Mouse (Mus musculus) heart, embryonic 12.5 days (tissue): Measurements from ENCODE around the gene Acoxl. TPM values are rescaled to one million over a fixed set of nuclear protein-coding genes. Genes with fewer than 3 reads are reported as not detected.

Experiments used
- ATAC-seq: fragments of 200-750 bp; cut with Nextera tagmentation; 2 replicates; pipeline ENCODE4 v1.8.0; 2017; ENCODE audit warnings: moderate TSS enrichment, moderate library complexity; ENCODE audit not compliant: insufficient number of reproducible peaks, low FRiP score
- H3K27ac ChIP-seq: fragments of 300-500 bp; sonication (generic); 2 replicates; pipeline ENCODE4 v1.5.1; 2016; ENCODE audit warnings: mild to moderate bottlenecking, moderate library complexity; ENCODE audit not compliant: poor library complexity, severe bottlenecking
- H3K27me3 ChIP-seq: fragments of 300-500 bp; sonication (generic); replicated peaks from 2 replicates; pipeline ENCODE4 v1.6.1; 2016; ENCODE audit warnings: mild to moderate bottlenecking, moderate library complexity
- H3K36me3 ChIP-seq: fragments of 300-500 bp; sonication (generic); 2 replicates; pipeline ENCODE4 v1.6.1; 2016; ENCODE audit warnings: mild to moderate bottlenecking, moderate library complexity
- H3K4me1 ChIP-seq: fragments of 300-500 bp; sonication (generic); replicated peaks from 2 replicates; pipeline ENCODE4 v1.6.1; 2016; ENCODE audit warnings: mild to moderate bottlenecking
- H3K4me2 ChIP-seq: fragments of 300-500 bp; sonication (generic); 2 replicates; pipeline ENCODE4 v1.6.1; 2016; ENCODE audit warnings: mild to moderate bottlenecking, moderate library complexity
- H3K4me3 ChIP-seq: fragments of 300-500 bp; sonication (generic); 2 replicates; pipeline ENCODE4 v1.5.1; 2016; ENCODE audit warnings: mild to moderate bottlenecking
- H3K9ac ChIP-seq: fragments of 300-500 bp; sonication (generic); 2 replicates; pipeline ENCODE4 v1.6.1; 2016; ENCODE audit warnings: mild to moderate bottlenecking, moderate library complexity
- H3K9me3 ChIP-seq: fragments of 300-500 bp; sonication (generic); replicated peaks from 2 replicates; pipeline ENCODE4 v1.6.1; 2016; ENCODE audit warnings: mild to moderate bottlenecking, moderate library complexity
- WGBS: fragments of 180-500 bp; shearing (Covaris S2); methylation state at CpG from one replicate; pipeline ENCODE4 v1.1.7; 2016; 5-methylcytosine and 5-hydroxymethylcytosine counted together
- polyA plus RNA-seq: library from polyadenylated mRNA; unstranded; fragments of >200 nt; fragmentation: Nextera tagmentation; extraction: Ambion mirVana; gene quantifications from 2 replicates; pipeline ENCODE4 v1.2.1, GENCODE M21; 2016

The Acoxl gene
- polyA plus RNA-seq, result 0.19 and 0.32 TPM in 2 replicates

DNA sequence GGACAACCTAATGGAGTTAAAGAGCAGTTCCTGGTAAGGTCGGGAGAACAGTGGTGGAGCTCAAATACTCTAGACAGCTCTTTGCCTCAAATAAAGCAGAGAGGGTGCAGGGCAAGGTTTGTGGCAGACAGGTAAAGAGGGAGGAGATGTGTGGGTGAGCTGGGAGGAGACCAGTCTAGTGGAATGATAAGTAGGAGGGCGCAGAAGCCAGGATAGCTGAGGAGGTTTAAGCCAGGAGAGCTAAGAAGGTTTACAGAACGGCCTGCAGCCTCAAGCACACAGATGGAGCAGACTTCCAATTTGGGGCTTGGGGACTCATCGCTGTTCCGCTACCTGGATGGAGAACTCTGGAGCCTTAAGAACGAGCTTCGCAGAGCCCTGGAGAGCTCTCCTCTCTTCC, at the start of gene Acoxl:
Acoxl (plus strand) TSS at position 301 of the 400 bp plus-strand sequence.
- H3K4me1 ChIP-seq, result 0 out of 2 replicates have a peak, but pooled peaks cover 5% of the 10 kb centered on the region
- no peaks in the 10 kb centered on the region for H3K9me3 ChIP-seq
- no peak within 1 kb of the TSS for H3K4me3 ChIP-seq
- 57% methylated on average over 7 of the region's 7 CpGs for WGBS
- H3K9ac ChIP-seq, result no peak within 1 kb of the TSS
- H3K27me3 ChIP-seq, result peaks cover 66% of the 10 kb centered on the region
- peak within 1 kb of the TSS; percentile 31; the same call in 1 of the 2 replicates for H3K4me2 ChIP-seq
- ATAC-seq, result no peak
- no peaks in the 10 kb centered on the region for H3K36me3 ChIP-seq
- H3K27ac ChIP-seq, result no peak within 1 kb of the TSS

DNA sequence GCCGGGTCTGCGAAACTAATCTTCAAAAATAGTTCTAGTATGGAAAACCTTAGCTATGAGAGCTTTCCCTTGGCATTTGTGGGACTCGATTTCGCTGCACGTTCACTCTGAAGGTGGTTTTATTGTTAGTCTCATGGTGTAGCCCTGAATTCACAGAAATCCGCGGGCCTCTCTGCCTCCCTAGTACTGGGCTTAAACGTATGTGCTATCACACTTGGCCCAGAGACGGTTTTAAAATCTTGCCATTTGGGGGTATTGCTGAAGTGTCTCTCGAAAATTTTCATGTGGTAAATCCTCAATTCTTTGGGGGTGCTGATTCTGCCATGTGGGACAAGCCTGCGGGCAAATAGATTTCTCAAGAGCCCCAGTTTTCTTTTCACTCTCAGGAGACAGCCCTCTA, 49.5 kb upstream of the Acoxl start:
- Histone ChIP-seq H3K9me3 (no peaks in the 10 kb centered on the region), H3K4me3 (peak overlapping the region; percentile 66), H3K4me2 (peak overlapping the region; percentile 74), H3K27me3 (no peaks in the 10 kb centered on the region), H3K36me3 (no peaks in the 10 kb centered on the region), H3K9ac (peak overlapping the region; percentile 74), H3K27ac (no peak overlapping the region), H3K4me1 (peaks cover 11% of the 10 kb centered on the region)
- ATAC-seq, result no peak; the same call in 1 of the 2 replicates
- 6% methylated on average over 11 of the region's 11 CpGs for WGBS

DNA sequence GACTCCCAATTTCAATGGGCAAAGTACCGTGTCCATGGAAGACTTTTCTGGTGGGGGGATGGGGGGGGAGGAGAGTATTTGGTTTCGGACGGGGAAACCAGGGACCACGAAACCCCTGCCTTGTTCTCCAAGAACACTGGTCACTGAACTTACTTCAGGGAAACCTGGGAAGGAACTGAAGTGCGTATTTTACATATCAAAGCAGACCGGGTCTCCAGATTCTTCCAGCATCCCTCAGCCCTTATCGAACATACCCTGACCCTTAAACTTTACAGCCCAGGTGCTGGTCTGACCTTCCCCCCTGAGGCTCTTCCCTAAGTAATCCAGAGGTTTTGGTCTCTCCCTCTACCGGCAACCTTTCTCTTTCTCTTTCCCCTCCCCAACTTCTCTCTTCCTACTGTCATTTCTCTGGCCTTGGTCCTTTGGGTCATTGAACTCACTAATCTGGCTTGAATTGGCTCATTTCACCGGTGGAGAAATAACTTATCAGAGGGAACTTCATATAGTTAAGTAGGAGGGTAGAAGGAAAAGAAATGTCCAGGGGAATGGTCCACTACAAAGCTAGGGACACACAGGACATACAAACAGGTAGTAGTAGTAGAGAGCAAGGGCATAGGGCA, 48.9 kb upstream of the Acoxl start:
- Histone ChIP-seq H3K27me3 (no peaks in the 10 kb centered on the region), H3K36me3 (no peaks in the 10 kb centered on the region), H3K9me3 (no peaks in the 10 kb centered on the region), H3K4me1 (peaks cover 11% of the 10 kb centered on the region), H3K27ac (no peak overlapping the region), H3K9ac (peak overlapping the region; percentile 74; the same call in 1 of the 2 replicates), H3K4me2 (peak overlapping the region; percentile 74), H3K4me3 (peak overlapping the region; percentile 66; the same call in 1 of the 2 replicates)
- WGBS, result 33% methylated on average over 9 of the region's 9 CpGs
- ATAC-seq, result no peak

DNA sequence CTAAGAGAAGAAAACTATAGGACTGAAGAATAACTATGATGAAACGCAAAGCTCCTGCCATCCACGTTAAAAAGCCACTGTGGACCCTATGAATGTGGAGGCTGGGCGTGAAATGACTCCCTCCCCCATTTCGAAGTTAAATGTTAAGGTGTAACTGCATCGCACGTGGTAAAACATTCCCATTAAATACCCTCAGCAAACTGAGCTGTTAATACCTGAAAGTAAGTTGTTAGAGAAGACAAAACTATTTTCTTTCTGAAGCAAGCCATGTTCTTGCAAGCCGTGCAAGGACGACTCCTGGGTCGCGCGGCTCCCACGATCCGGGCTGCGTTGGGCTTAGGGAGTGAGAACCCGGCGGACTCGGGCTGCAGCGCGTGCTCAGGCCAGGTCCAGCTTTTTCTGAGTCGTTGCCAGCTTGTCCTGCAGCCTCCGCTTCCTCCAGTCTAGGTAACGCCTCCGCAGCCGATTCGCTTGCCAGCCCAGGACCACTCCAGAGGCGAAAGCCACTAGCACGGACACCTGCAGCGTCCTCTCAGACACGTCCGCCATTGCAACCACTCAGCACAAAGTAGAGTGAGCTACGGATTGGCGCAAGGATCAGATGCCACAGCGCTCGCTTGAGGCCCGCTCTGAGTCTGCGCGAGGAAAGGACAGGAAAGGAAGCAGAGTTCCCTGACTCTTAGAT, 46.6 kb upstream of the Acoxl start, which contains the start of gene Mtln:
Mtln (minus strand) TSS at position 570 of the 685 bp plus-strand sequence.
- H3K36me3 ChIP-seq, result no peaks in the 10 kb centered on the region
- peak within 1 kb of the TSS; percentile 82 for H3K9ac ChIP-seq
- H3K27ac ChIP-seq, result peak within 1 kb of the TSS; percentile 89
- H3K4me2 ChIP-seq, result peak within 1 kb of the TSS; percentile 74
- peak; percentile 94 for ATAC-seq
- H3K4me3 ChIP-seq, result peak within 1 kb of the TSS; percentile 75
- 3% methylated on average over 37 of the region's 37 CpGs for WGBS
- H3K27me3 ChIP-seq, result no peaks in the 10 kb centered on the region
- peaks cover 11% of the 10 kb centered on the region for H3K4me1 ChIP-seq
- no peaks in the 10 kb centered on the region for H3K9me3 ChIP-seq

DNA sequence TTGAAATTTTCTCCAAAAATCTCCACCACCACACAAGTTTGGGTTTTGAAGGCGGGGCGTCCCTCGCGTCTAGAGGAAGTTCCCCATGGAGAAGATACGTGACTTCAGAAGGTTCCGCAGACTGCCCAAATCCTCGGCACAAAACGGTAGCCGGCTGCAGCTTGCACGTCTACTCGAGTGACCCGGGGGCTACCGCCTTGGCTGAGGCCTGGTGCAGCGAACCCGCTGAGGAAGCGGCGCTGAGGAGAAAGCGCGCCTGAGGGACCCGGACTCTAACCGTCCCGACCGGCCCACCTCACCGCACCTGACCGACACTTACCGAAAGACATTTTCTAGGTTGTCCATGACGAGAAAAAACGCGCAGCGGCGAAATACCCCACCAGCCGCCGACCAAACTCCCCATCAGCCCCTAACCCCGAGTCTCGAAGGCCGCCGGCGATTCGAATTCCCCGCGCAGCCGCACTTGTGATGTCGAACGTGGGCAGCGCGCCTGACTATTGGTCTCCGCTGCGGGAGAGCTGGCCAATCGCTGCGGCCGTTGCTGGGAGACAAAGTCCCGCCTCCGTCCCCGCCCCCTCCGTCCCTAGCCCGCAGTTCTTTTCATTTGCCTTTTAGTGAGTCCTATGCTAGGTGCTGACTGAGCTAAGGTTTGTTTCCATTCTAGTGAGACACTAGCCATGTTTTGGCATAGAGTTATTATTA, 7.1 kb upstream of the Acoxl start, which contains the start of gene Bub1:
Bub1 (minus strand) TSS at position 465 of the 702 bp plus-strand sequence.
- Histone ChIP-seq H3K4me1 (peaks cover 5% of the 10 kb centered on the region; the same call in 1 of the 2 replicates), H3K27ac (peak within 1 kb of the TSS; percentile 28; the same call in 1 of the 2 replicates), H3K9ac (peak within 1 kb of the TSS; percentile 83), H3K9me3 (no peaks in the 10 kb centered on the region), H3K36me3 (peaks cover 5% of the 10 kb centered on the region; the same call in 1 of the 2 replicates), H3K4me3 (peak within 1 kb of the TSS; percentile 87), H3K27me3 (peaks cover 14% of the 10 kb centered on the region; the same call in 1 of the 2 replicates), H3K4me2 (peak within 1 kb of the TSS; percentile 89)
- peak; percentile 98 for ATAC-seq
- under 1% methylated on average over 56 of the region's 56 CpGs for WGBS

DNA sequence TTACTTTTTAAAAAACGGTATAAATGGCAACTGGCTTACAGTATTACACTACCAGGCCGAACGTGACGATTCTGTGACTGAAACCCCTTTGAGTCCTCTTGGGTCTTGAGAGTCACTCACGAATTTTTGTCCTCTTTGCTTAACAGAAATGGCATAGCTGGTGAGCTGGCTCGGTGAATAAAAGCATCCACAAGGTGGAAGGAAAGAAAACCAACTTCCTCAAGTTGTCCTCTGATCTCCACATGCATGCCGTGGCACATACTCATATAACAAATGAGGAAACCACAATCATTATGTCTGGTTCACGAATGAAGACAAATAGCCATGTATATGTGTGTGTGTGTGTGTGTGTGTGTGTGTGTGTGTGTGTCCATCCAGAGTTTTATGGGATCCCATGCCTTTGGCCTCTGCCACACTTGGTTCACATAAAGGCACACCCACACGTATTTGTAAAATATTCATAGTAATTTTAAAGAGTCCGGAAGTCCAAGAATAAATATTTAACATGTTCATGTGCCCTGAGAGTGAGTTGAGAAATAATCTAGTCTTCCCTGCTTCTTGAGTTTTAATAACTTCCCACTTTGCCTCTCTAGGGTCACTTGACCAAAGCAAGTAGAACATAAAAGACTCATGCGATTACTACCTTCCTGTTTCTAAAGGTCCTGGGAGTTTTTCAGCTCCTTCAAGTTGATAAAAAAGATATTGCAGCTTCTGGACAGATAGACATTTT, 6.4 kb upstream of the Acoxl start:
- 42% methylated on average over 11 of the region's 11 CpGs for WGBS

DNA sequence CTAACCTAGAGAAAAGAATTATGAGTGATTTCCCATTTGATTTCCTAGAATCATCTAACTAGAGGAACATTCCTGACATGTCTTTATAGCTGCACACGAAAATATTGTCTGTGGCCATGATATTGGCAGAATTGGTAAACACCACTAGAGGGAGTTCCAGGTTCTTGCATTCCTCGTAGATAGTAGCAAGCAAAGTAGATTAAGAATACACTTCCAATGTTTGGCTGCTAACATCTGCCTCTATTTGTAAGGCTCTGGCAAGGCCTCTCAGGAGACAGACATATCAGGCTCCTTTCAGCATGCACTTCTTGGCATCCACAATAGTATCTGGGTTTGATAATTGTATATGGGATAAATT, 5.9 kb upstream of the Acoxl start:
- peaks cover 24% of the 10 kb centered on the region for H3K27me3 ChIP-seq
- no peaks in the 10 kb centered on the region for H3K36me3 ChIP-seq
- no peak overlapping the region for H3K27ac ChIP-seq
- H3K9me3 ChIP-seq, result no peaks in the 10 kb centered on the region
- 19% methylated on average over 2 of the region's 2 CpGs for WGBS
- H3K4me3 ChIP-seq, result no peak overlapping the region
- H3K4me1 ChIP-seq, result peaks cover 5% of the 10 kb centered on the region; the same call in 1 of the 2 replicates
- H3K9ac ChIP-seq, result no peak overlapping the region
- H3K4me2 ChIP-seq, result no peak overlapping the region
- no peak for ATAC-seq

More for the DNA sequence above, 6.4 kb upstream of the Acoxl start:
- Histone ChIP-seq H3K27ac (no peak overlapping the region), H3K4me1 (peaks cover 5% of the 10 kb centered on the region; the same call in 1 of the 2 replicates), H3K36me3 (peaks cover under 1% of the 10 kb centered on the region; the same call in 1 of the 2 replicates), H3K4me2 (peak overlapping the region; percentile 89), H3K9me3 (no peaks in the 10 kb centered on the region), H3K9ac (peak overlapping the region; percentile 33; the same call in 1 of the 2 replicates), H3K27me3 (peaks cover 19% of the 10 kb centered on the region), H3K4me3 (peak overlapping the region; percentile 87)
- ATAC-seq, result no peak; the same call in 1 of the 2 replicates

DNA sequence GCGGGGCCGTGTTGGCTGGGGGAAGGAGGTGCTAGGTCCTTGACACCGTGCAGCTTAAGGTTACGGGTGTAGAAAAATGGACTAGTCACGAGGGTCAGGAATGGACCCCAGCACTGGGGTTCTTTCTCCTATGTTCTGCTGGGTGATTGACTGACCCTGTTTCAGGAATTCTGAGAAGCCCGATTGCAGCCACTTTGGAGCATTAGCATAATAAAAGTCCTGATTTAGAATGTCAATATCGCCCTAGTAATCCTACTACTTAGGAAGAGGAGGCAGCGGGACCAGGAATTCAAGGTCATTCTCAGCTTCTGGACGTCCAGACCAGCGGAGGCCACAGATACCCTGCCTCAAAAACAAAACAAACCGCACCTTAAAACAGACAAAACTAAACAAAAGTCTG, 749 bp downstream of the Acoxl start:
- H3K9me3 ChIP-seq, result no peaks in the 10 kb centered on the region
- H3K36me3 ChIP-seq, result no peaks in the 10 kb centered on the region
- WGBS, result 17% methylated on average over 11 of the region's 11 CpGs
- H3K4me1 ChIP-seq, result 0 out of 2 replicates have a peak, but pooled peaks cover 5% of the 10 kb centered on the region
- ATAC-seq, result no peak
- H3K27me3 ChIP-seq, result peaks cover 59% of the 10 kb centered on the region
- no peak overlapping the region for H3K9ac ChIP-seq
- H3K4me3 ChIP-seq, result no peak overlapping the region
- peak overlapping the region; percentile 31; the same call in 1 of the 2 replicates for H3K4me2 ChIP-seq
- no peak overlapping the region for H3K27ac ChIP-seq

DNA sequence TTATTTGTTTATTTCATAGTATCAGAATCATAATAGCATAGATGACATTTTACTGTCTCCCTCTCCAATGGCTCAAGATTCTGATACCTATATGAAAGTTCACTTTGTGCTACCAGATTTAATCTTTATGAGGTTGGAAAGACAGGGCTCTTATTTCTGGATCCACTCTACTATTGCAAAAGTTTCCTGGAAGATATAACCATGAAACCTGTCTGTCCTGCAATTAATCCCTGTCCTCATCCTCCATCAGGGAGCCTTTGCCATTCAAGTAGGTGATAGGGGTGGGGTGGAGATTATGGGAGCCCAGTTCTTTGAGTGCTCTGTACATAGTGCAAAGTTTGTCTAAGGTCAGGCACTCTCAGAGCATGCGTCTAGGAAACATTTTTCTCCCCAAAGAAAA, 2.7 kb downstream of the Acoxl start:
- WGBS, result 78% methylated on average over 1 of the region's 1 CpGs
- Histone ChIP-seq H3K4me1 (0 out of 2 replicates have a peak, but pooled peaks cover 5% of the 10 kb centered on the region), H3K4me3 (no peak overlapping the region), H3K9ac (no peak overlapping the region), H3K27ac (no peak overlapping the region), H3K4me2 (no peak overlapping the region), H3K36me3 (no peaks in the 10 kb centered on the region), H3K27me3 (peaks cover 57% of the 10 kb centered on the region), H3K9me3 (no peaks in the 10 kb centered on the region)
- ATAC-seq, result no peak

DNA sequence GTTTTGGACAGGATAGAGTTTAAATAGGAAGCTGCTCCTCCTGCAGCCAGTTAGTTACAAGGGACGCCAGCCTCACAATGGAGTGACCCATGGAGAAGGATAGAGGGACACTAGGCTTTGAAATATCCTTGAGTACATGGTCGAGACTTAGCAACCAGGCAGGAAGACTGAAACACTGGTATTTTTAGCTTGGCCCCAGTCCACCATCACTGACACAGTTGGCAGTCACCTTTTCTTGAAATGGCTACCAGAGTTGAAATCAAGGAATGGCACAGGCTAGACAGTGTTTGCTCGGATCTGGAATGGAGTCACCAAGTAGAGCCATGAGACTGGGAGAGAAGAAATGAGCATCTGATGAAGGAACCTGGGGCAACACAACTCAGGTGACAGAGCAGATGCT, 3.7 kb downstream of the Acoxl start:
- no peak overlapping the region for H3K4me3 ChIP-seq
- no peak overlapping the region for H3K27ac ChIP-seq
- H3K27me3 ChIP-seq, result peaks cover 51% of the 10 kb centered on the region
- H3K9ac ChIP-seq, result no peak overlapping the region
- H3K4me1 ChIP-seq, result 0 out of 2 replicates have a peak, but pooled peaks cover 5% of the 10 kb centered on the region
- 62% methylated on average over 3 of the region's 3 CpGs for WGBS
- H3K4me2 ChIP-seq, result no peak overlapping the region
- no peaks in the 10 kb centered on the region for H3K9me3 ChIP-seq
- ATAC-seq, result no peak
- H3K36me3 ChIP-seq, result no peaks in the 10 kb centered on the region
